Mouse (Mus musculus) thymus, postnatal 14 days (tissue): Measurements from ENCODE around the gene Tapt1.

Experiments used
- DNase-seq: peaks from one replicate; pipeline ENCODE4 v3.0.0; 2021

Tapt1 gene

GRCm38 (mm10) chr5:44226521-44227461 lies at the start of gene Tapt1:
Tapt1 (minus strand) TSS chr5:44226626.
- peak; percentile 88 for DNase-seq

- no peak for DNase-seq
These were observed 45.1 kb upstream of the Tapt1 start for GRCm38 (mm10) chr5:44271564-44271963.

GRCm38 (mm10) chr5:44268524-44268923 lies 42.1 kb upstream of the Tapt1 start:
- peak; percentile 49 for DNase-seq

- no peak for DNase-seq
These were observed 35.3 kb upstream of the Tapt1 start for GRCm38 (mm10) chr5:44261691-44262090.

GRCm38 (mm10) chr5:44261172-44261571 lies 34.7 kb upstream of the Tapt1 start:
- no peak for DNase-seq

- no peak for DNase-seq
These were observed 33.3 kb upstream of the Tapt1 start for GRCm38 (mm10) chr5:44259678-44260077.

- peak; percentile 55 for DNase-seq
These were observed 31.7 kb upstream of the Tapt1 start for GRCm38 (mm10) chr5:44258163-44258562.

GRCm38 (mm10) chr5:44257401-44257800 lies 31.0 kb upstream of the Tapt1 start:
- no peak for DNase-seq

- DNase-seq: no peak
These were observed 30.1 kb upstream of the Tapt1 start for GRCm38 (mm10) chr5:44256512-44256911.

GRCm38 (mm10) chr5:44255756-44256398 lies 29.5 kb upstream of the Tapt1 start:
- no peak for DNase-seq

GRCm38 (mm10) chr5:44253449-44253848 lies 27.0 kb upstream of the Tapt1 start:
- DNase-seq: no peak

- no peak for DNase-seq
These were observed 26.0 kb upstream of the Tapt1 start for GRCm38 (mm10) chr5:44252395-44252794.

GRCm38 (mm10) chr5:44250211-44250955 lies 24.0 kb upstream of the Tapt1 start:
- no peak for DNase-seq

- no peak for DNase-seq
These were observed 22.9 kb upstream of the Tapt1 start for GRCm38 (mm10) chr5:44249363-44249762.

GRCm38 (mm10) chr5:44246493-44247217 lies 20.2 kb upstream of the Tapt1 start:
- no peak for DNase-seq

GRCm38 (mm10) chr5:44244894-44245423 lies 18.5 kb upstream of the Tapt1 start:
- DNase-seq: no peak

GRCm38 (mm10) chr5:44242828-44243227 lies 16.4 kb upstream of the Tapt1 start:
- no peak for DNase-seq

- DNase-seq: no peak
These were observed 15.3 kb upstream of the Tapt1 start for GRCm38 (mm10) chr5:44241726-44242125.

- peak; percentile 34 for DNase-seq
These were observed 13.0 kb upstream of the Tapt1 start for GRCm38 (mm10) chr5:44239187-44240136.

- no peak for DNase-seq
These were observed 11.8 kb upstream of the Tapt1 start for GRCm38 (mm10) chr5:44238201-44238600.

- DNase-seq: no peak
These were observed 8.2 kb upstream of the Tapt1 start for GRCm38 (mm10) chr5:44234606-44235005.
